Mouse (Mus musculus): ENCODE data around the gene Lpcat1. TPM values are rescaled to one million over a fixed set of nuclear protein-coding genes. Genes with fewer than 3 reads are reported as not detected.

The Lpcat1 gene
- 23.9 TPM for polyA plus RNA-seq (2017; shearing (Covaris generic))

GRCm38 (mm10) chr13:73467034-73467420 is at the start of gene Lpcat1:
Gene Lpcat1, plus strand, starts transcription at chr13:73467197.

GRCm38 (mm10) chr13:73536403-73536821 is 69.4 kb downstream of the Lpcat1 start, which contains the start of gene Slc6a3:
Gene Slc6a3, plus strand, starts transcription at chr13:73536747.

Other genes starting within 250 kb of the Lpcat1 start
- gene Irx4, start 206.7 kb upstream of the Lpcat1 start, polyA plus RNA-seq (2017; shearing (Covaris generic)): not detected
- 118 TPM for gene Mrpl36, start 138.7 kb upstream of the Lpcat1 start, polyA plus RNA-seq (2017; shearing (Covaris generic))
- 224 TPM for gene Ndufs6, start 138.7 kb upstream of the Lpcat1 start, polyA plus RNA-seq (2017; shearing (Covaris generic))
- not detected for gene Slc6a3, start 69.5 kb downstream of the Lpcat1 start, polyA plus RNA-seq (2017; shearing (Covaris generic))
- gene Clptm1l, start 136.8 kb downstream of the Lpcat1 start, polyA plus RNA-seq (2017; shearing (Covaris generic)): 14.3 TPM
- gene Tert, start 159.7 kb downstream of the Lpcat1 start, polyA plus RNA-seq (2017; shearing (Covaris generic)): 8.1 TPM
- not detected for gene Slc6a18, start 210.8 kb downstream of the Lpcat1 start, polyA plus RNA-seq (2017; shearing (Covaris generic))
- not detected for gene Slc6a19, start 237.7 kb downstream of the Lpcat1 start, polyA plus RNA-seq (2017; shearing (Covaris generic))

Measured in CD4-positive, CD25-positive, alpha-beta regulatory T cell, adult 9 weeks (primary cell).